Mouse (Mus musculus) naive thymus-derived CD4-positive, alpha-beta T cell, adult 2 months (primary cell): ENCODE results near the gene Nr2f1.
A peak's percentile ranks its signal among the peaks of the same experiment; 100 is the strongest.

Experiments used
- DNase-seq: peaks from one replicate; pipeline ENCODE4 v3.0.0-alpha.2; 2011; ENCODE audit warnings: low read depth

Nr2f1 gene

DNA sequence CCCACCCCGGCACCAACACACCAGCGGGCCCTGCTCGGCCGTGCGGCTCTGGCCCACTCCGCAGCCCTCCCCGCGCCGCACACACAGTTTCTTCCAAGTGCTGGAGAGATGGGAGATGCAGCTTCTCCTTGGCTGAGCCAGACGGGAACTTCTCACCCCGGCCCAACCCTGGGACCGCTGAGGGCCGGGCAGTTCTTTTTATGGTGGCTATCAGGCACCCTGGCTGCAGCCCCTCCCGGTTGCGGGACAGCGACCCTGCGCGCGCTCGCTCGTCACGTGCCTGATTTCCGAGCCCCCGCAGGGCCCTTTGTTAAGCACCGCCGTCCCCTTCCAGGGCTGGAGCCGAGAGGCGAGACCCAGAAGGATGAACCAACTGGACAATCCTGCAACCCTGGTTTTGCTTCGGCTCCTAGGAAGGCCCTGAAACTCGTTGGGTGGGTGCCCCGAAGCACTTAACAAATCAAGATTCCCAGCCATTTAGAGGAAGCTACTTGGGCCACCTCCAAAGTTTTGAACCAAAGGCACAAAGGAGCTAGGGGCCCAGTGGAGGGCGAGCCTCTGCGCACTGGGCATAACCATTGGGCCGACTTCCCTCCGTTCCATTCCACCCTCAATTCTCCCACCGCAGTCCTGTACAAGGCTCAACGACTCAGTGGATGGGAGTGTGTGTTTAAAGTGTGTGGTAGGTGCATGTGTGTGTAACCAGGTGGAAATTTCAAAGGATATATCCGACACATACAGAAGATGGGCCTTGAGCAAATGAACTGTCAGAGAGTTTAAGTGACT, 20.1 kb downstream of the Nr2f1 start:
- DNase-seq = no peak

DNA sequence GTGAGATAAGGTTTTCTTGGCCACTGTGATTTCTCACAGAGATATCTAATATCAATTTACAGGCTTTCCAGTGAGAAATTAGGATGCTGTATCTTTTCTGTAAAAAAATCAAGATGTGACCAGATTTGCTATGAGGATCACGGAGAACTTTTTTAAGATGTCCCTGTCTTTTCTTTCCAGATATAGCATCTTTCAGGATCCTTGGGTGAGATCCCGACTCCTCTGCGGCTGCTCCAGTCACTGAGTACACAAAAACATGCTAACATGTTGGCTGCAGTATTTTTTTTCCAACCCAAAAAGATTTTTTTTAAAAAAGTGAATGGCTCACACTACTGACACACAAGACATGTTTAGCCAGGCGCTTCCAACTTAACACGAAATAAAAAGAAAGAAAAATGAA, 20.8 kb downstream of the Nr2f1 start:
- DNase-seq = no peak

- no peak for DNase-seq
Measured at GRCm38 (mm10) chr13:78178021-78178420, 21.5 kb downstream of the Nr2f1 start.

DNA sequence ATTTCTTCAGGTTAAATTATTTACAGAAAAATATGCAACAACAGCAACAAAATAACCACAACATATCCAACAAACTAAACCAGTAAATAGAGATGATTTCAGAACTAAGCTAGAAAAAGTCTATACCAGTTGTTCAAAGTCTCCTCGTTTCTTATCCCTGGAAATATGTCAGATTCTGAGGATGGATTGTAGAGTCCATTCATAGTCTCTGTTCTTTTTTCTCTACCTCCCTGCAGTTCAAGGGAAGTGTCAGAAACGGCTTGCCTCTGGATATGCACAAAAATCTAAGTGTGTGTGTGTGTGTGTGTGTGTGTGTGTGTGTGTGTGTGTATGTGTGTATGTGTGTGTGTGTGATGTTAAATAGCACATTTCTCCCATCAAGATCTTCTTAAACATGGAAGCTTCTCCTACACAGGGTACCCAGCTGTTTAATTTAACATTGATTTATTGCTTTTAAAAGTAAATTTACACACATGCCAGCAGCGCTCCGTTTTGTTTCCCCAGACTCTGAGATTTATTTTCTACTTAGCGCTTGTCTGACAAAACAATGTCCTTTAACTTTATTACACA, 22.1 kb downstream of the Nr2f1 start:
- DNase-seq = no peak

DNA sequence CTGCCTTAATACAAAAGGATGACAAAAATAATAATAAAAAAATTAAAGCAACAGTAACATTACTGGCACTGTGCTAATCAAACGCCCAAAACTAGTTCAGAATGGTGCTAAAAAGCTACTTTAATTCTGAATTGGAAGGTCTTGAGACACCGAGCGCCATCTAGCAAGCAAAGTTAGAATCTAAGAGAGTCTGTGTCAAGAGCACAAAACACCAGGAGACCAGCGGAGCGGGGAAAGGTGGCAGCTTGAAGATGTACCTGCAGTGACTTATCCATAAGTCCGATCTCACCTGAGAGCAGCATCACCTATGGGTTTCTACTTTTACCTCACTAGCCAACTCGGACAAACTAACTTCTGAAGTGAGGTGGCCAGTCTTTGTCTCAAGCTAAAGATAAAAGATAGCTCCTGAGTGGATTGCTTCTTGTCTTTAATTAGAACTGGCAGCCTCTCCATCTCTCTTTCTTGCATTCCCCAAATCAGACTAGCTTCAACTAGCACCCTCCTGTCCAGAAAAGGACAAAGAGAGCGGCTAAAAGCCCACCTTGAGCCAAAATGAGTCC, 23.7 kb downstream of the Nr2f1 start:
- no peak for DNase-seq

DNA sequence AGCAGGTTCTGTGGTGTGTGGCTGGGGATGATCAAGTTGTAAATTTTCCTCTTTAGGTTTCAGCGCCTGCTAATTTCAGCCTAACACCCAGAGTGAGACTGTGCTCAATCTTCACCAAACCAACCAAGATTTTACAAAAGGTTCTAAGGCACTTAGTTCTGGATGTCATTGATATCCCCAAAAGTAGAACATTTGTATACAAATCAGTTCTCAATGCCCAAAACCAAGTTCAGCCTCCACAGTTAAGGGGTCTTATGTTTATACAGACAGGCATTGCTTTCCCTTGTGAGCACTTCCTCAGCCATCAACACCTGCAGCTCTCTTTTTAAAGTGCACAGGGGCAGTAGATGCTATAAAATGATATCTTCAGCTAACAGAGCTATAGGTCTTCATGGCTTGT, 24.7 kb downstream of the Nr2f1 start:
- no peak for DNase-seq

DNA sequence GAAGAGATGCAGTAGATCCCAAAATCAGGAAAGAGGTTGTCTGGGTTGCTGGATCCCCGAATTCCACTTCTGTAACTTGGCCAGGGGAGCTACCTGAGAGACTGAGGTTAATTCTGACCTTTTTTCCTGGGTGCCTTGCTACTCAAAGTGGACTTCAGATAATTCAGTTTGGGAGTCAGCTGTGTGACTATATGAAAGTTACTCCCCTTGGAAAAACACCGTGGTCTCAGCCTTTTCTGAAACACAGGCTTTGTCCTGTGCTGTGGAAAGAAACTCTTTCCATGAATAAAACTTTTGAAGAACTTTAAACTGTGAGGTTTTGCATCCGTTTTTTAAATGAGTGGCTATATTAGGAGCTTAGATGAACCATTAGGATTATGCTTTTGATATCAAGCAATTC, 25.4 kb downstream of the Nr2f1 start:
- DNase-seq = no peak

GRCm38 (mm10) chr13:78172861-78173260, 26.7 kb downstream of the Nr2f1 start:
- no peak for DNase-seq

GRCm38 (mm10) chr13:78171984-78172636, 27.4 kb downstream of the Nr2f1 start:
- DNase-seq = no peak

DNA sequence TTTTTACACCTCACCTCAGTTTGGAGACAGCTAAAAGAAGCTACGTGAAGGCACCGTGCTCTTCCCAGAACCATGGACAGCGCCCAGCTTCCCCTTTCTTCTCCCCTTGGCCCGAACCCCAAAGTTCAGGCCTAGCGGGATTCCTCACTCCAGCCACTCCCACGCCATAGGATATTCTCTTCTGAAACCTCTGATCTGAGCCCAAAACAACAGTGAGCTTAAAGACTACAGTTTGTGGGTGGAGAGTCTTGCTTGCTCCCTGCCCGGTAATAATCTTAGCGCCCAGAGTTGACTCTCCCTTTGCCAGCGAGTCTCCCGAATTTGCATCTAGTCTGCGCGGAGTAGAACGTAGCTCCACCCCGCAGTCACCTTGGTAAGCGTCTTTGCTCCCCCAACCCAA, 28.2 kb downstream of the Nr2f1 start:
- DNase-seq = no peak

GRCm38 (mm10) chr13:78168166-78168565, 31.4 kb downstream of the Nr2f1 start:
- DNase-seq = no peak

GRCm38 (mm10) chr13:78164941-78165340, 34.6 kb downstream of the Nr2f1 start:
- DNase-seq = no peak

- peak; percentile 33 for DNase-seq
Measured at GRCm38 (mm10) chr13:78163087-78163958, 36.2 kb downstream of the Nr2f1 start.

GRCm38 (mm10) chr13:78162149-78162548, 37.4 kb downstream of the Nr2f1 start:
- peak; percentile 12 for DNase-seq

DNA sequence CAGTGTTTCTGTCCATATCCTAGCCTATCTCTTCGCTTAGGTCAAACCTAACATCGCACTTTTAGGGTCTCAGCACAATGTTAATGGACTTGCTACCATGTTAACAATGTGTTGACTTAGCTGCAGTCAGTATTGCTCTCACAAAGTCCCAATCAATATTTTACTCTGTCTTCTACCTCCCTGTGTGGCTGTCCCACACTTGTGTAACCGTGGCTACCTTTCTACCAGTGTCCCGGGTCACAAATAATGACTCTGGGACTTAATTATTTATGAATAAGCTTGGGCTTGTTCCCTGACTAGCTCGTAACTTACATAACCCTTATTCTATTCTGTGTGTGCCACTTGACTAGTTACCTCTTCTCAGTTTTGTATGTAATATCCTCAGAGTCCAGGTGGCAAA, 42.1 kb downstream of the Nr2f1 start:
- DNase-seq = no peak
